Mouse (Mus musculus) embryonic facial prominence, embryonic 12.5 days (tissue): Measurements from ENCODE around the gene Rpl27. TPM values are rescaled to one million over a fixed set of nuclear protein-coding genes. Genes with fewer than 3 reads are reported as not detected.
"Not testable (repeated sequence)": the region's sequence is repeated elsewhere in the genome, so short reads cannot be mapped to it uniquely, and the experiment has no call there.

ENCODE experiments used
- ATAC-seq: fragments of 200-750 bp; cut with Nextera tagmentation; 2 replicates; pipeline ENCODE4 v1.8.0; 2017; ENCODE audit not compliant: insufficient number of reproducible peaks, insufficient read depth, low FRiP score, low TSS enrichment
- H3K27ac ChIP-seq: fragments of 300-500 bp; sonication (generic); 2 replicates; pipeline ENCODE4 v1.5.1; 2016; ENCODE audit warnings: mild to moderate bottlenecking
- H3K27me3 ChIP-seq: fragments of 300-500 bp; sonication (generic); 2 replicates; pipeline ENCODE4 v1.6.1; 2016; ENCODE audit warnings: mild to moderate bottlenecking, moderate library complexity
- H3K36me3 ChIP-seq: fragments of 300-500 bp; sonication (generic); 2 replicates; pipeline ENCODE4 v1.6.1; 2016; ENCODE audit warnings: mild to moderate bottlenecking
- H3K4me1 ChIP-seq: fragments of 300-500 bp; sonication (generic); 2 replicates; pipeline ENCODE4 v1.6.1; 2016
- H3K4me2 ChIP-seq: fragments of 300-500 bp; sonication (generic); replicated peaks from 2 replicates; pipeline ENCODE4 v1.6.1; 2016; ENCODE audit warnings: mild to moderate bottlenecking, moderate library complexity
- H3K4me3 ChIP-seq: fragments of 300-500 bp; sonication (generic); 2 replicates; pipeline ENCODE4 v1.5.1; 2016; ENCODE audit warnings: mild to moderate bottlenecking
- H3K9ac ChIP-seq: fragments of 300-500 bp; sonication (generic); 2 replicates; pipeline ENCODE4 v1.6.1; 2016; ENCODE audit warnings: mild to moderate bottlenecking, moderate library complexity
- H3K9me3 ChIP-seq: fragments of 300-500 bp; sonication (generic); 2 replicates; pipeline ENCODE4 v1.6.1; 2016; ENCODE audit warnings: mild to moderate bottlenecking, moderate library complexity
- WGBS: fragments of 180-500 bp; shearing (Covaris S2); methylation state at CpG from one replicate; pipeline ENCODE4 v1.1.7; 2016; 5-methylcytosine and 5-hydroxymethylcytosine counted together
- polyA plus RNA-seq: library from polyadenylated mRNA; unstranded; fragments of >200 nt; fragmentation: Nextera tagmentation; extraction: Ambion mirVana; gene quantifications from 2 replicates; pipeline ENCODE4 v1.2.1, GENCODE M21; 2016

Gene Rpl27
- polyA plus RNA-seq, 1 experiment from 2014 or later, result 361 TPM

DNA sequence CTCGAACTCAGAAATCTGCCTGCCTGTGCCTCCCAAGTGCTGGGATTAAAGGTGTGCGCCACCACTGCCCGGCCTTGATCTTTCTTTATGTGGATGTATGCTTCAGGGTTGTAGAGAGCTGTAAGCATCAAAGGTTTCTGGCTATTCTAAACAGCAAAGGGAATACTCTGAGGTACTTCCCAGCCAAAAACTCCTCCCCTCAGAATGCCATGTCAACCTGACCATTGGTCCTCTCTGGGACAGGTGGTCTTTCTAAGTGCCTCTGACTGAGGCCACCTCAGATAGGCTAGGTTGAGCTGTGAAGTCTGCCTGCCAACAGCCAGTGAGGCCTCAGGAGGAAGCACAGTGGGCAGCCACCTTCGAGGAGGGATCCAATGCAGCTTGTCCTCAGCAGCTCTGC lies 6.8 kb downstream of the Rpl27 start:
- Histone ChIP-seq H3K4me2 (peak overlapping the region; percentile 31), H3K27ac (no peak overlapping the region), H3K36me3 (peaks cover 22% of the 10 kb centered on the region), H3K4me1 (peaks cover 7% of the 10 kb centered on the region), H3K9me3 (no peaks in the 10 kb centered on the region), H3K4me3 (no peak overlapping the region), H3K27me3 (no peaks in the 10 kb centered on the region), H3K9ac (no peak overlapping the region)
- WGBS, result 83% methylated on average over 4 of the region's 4 CpGs
- ATAC-seq, result no peak

DNA sequence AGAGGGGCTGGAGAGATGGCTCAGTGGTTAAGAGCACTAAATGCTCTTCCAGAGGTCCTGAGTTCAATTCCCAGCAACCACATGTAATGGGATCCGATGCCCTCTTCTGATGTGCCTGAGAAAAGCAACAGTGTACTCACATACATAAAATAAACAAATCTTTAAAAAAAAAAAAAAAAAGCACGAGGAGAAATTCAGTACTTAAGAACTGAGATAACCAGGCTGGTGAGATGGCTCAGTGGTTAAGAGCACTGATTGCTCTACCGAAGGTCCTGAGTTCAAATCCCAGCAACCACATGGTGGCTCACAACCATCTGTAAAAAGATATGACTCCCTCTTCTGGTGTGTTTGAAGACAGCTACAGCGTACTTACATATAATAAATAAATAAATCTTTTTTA lies 7.5 kb downstream of the Rpl27 start:
- H3K9me3 ChIP-seq, H3K27ac ChIP-seq, ATAC-seq, H3K4me1 ChIP-seq, H3K4me3 ChIP-seq, H3K4me2 ChIP-seq, H3K27me3 ChIP-seq, H3K9ac ChIP-seq: not testable (repeated sequence)
- H3K36me3 ChIP-seq, result peaks cover 15% of the 10 kb centered on the region
- 86% methylated on average over 4 of the region's 4 CpGs for WGBS

DNA sequence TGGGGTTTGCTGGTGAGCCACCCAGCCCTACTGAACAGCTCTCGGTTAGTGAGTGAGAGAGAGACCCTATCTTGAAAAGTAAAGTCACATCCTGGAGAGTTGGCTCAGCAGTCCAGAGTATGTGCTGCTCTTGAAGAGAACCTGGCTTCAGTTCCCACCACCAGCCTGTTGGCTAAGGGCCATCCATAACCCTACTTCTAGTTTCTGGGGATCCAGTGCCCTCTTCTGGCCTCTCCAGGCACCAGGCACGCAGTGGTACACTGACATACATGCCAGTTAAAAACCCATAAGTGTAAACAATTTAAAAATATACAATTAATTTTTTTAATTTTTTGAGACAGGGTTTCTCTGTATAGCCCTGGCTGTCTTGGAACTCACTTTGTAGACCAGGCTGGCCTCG lies 8.3 kb downstream of the Rpl27 start:
- H3K4me3 ChIP-seq, result no peak overlapping the region

DNA sequence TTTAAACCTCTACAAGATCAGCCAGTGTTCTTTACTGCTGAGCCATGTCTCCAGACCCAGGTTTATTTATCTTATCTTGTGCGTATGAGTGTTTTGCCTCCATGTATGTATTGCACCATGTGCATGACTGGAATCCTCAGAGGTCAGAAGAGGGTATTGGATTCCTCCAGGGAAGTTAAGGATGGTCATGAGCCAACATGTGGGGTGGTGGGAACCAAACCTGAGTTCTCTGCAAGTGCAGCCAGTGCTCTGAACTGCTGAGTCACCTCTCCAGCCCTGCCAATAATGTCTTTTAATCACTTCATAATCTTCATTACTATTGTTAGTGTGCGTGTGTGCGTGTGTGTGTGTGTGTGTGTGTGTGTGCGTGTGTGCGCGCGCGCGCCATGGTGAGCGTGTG lies 9.4 kb downstream of the Rpl27 start:
- Histone ChIP-seq H3K9me3 (no peaks in the 10 kb centered on the region), H3K27ac (no peak overlapping the region), H3K4me2 (no peak overlapping the region), H3K9ac (no peak overlapping the region), H3K4me3 (no peak overlapping the region), H3K4me1 (0 out of 2 replicates have a peak, but pooled peaks cover 14% of the 10 kb centered on the region), H3K27me3 (no peaks in the 10 kb centered on the region), H3K36me3 (no peaks in the 10 kb centered on the region)
- ATAC-seq, result no peak
- 90% methylated on average over 10 of the region's 10 CpGs for WGBS

More for the DNA sequence above, 8.3 kb downstream of the Rpl27 start:
- 0 out of 2 replicates have a peak, but pooled peaks cover 14% of the 10 kb centered on the region for H3K4me1 ChIP-seq
- WGBS, result 85% methylated on average over 3 of the region's 3 CpGs
- H3K27ac ChIP-seq, result no peak overlapping the region
- H3K27me3 ChIP-seq, result no peaks in the 10 kb centered on the region
- H3K36me3 ChIP-seq, result peaks cover 7% of the 10 kb centered on the region
- no peaks in the 10 kb centered on the region for H3K9me3 ChIP-seq
- no peak overlapping the region for H3K9ac ChIP-seq
- H3K4me2 ChIP-seq, result no peak overlapping the region
- no peak for ATAC-seq

DNA sequence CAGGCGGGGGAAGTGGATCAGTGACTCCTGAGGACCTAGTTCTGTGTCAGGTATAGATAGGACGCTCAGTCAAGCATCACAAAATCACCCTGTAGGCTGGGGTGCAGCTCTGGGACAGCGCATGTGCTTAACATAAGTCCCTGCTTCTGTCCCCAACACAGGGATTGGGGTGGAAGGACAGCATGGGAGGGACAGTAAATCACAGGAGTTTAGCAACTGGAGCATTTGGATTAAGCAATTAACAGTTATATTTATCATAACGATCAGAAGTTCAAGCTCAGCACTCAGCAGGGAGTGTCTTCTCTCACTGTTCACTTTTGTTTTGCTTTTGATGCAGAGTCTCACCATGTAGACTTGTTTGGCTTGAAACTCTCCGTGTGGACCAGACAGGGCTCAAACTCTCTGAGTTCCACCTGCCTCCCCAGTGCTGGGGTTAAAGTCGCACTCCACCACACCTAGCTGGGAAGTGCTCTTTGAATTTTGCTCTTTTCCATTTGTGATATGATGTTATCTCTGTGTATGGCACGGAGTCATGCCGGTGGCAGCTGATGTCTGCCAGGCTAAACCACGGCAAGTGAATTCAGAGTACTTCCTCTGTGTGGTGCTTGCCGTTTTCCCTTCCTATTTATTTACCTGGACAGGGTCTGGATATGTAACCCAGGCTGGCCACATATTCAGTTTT lies 10.1 kb downstream of the Rpl27 start:
- no peak overlapping the region for H3K4me2 ChIP-seq
- H3K4me1 ChIP-seq, result 0 out of 2 replicates have a peak, but pooled peaks cover 14% of the 10 kb centered on the region
- WGBS, result 71% methylated on average over 10 of the region's 10 CpGs
- H3K27me3 ChIP-seq, result no peaks in the 10 kb centered on the region
- no peaks in the 10 kb centered on the region for H3K36me3 ChIP-seq
- H3K27ac ChIP-seq, result no peak overlapping the region
- no peak overlapping the region for H3K4me3 ChIP-seq
- no peaks in the 10 kb centered on the region for H3K9me3 ChIP-seq
- no peak overlapping the region for H3K9ac ChIP-seq
- ATAC-seq, result no peak

DNA sequence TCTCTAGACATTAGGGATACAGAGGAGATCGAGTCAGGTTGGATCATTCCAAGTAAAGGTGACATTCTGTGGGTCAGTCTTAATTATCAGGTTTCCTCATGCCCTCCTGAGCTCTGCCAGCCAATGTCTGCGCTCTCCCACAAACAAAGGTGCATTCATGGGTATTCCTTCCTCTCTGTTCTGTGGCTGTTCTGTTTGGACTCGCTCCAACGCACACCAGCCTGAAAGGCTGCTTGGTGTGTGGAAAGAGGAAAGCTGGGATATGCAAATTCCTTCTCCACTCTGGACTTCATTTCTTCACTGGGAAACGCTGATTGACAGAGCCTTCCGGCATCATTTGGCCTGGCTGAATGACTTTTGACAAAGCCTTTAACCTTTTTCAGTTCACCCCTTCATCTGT lies 12.6 kb downstream of the Rpl27 start:
- Histone ChIP-seq H3K27me3 (no peaks in the 10 kb centered on the region), H3K4me3 (no peak overlapping the region), H3K4me1 (peaks cover 12% of the 10 kb centered on the region; the same call in 1 of the 2 replicates), H3K4me2 (no peak overlapping the region), H3K27ac (0 out of 2 replicates have a peak overlapping the region, but pooled peaks have one; percentile 38), H3K9ac (no peak overlapping the region), H3K36me3 (peaks cover 4% of the 10 kb centered on the region; the same call in 1 of the 2 replicates), H3K9me3 (no peaks in the 10 kb centered on the region)
- WGBS, result 17% methylated on average over 6 of the region's 6 CpGs
- ATAC-seq, result no peak

DNA sequence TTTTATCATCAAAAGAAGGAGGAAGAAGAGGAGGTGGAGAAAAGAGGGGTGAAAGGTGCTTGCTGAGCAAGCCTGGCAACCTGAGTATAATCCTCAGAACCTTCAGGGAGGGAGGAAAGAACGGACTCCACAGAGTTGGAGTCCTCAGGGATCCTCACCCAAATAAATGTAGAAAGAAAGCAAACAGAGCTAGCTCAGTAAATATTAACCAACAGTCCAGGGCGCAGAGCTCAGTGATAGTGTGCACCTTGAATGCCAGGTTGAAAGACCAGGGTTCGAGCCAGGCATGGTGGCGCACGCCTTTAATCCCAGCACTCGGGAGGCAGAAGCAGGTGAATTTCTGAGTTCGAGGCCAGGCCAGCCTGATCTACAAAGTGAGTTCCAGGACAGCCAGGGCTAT lies 13.5 kb downstream of the Rpl27 start:
- peaks cover 16% of the 10 kb centered on the region; the same call in 1 of the 2 replicates for H3K4me1 ChIP-seq
- WGBS, result 85% methylated on average over 7 of the region's 7 CpGs
- H3K36me3 ChIP-seq, result peaks cover 13% of the 10 kb centered on the region
- H3K4me2 ChIP-seq, result no peak overlapping the region
- H3K27me3 ChIP-seq, result no peaks in the 10 kb centered on the region
- no peak overlapping the region for H3K27ac ChIP-seq
- H3K9ac ChIP-seq, result no peak overlapping the region
- H3K9me3 ChIP-seq, result no peaks in the 10 kb centered on the region
- no peak overlapping the region for H3K4me3 ChIP-seq
- no peak for ATAC-seq

DNA sequence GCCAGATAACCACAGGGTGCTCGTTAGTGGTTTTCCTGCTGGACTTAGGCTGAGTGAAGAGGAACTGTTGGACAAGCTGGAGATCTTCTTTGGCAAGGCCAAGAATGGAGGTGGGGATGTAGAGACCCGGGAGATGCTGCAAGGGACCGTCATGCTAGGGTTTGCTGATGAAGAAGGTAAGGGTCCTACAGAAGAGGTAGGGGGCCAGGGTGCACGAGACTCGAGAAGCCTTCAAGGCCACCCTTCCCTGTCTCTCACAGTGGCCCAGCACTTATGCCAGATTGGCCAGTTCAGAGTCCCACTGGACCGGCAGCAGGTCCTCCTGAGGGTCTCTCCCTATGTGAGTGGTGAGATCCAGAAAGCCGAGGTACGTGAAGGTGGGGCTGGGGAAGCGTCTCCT lies 15.5 kb downstream of the Rpl27 start:
- Histone ChIP-seq H3K9me3 (no peaks in the 10 kb centered on the region), H3K4me3 (no peak overlapping the region), H3K9ac (no peak overlapping the region), H3K4me1 (peaks cover 20% of the 10 kb centered on the region), H3K36me3 (peaks cover 21% of the 10 kb centered on the region), H3K27me3 (no peaks in the 10 kb centered on the region), H3K4me2 (no peak overlapping the region), H3K27ac (no peak overlapping the region)
- WGBS, result 88% methylated on average over 9 of the region's 9 CpGs
- no peak for ATAC-seq

DNA sequence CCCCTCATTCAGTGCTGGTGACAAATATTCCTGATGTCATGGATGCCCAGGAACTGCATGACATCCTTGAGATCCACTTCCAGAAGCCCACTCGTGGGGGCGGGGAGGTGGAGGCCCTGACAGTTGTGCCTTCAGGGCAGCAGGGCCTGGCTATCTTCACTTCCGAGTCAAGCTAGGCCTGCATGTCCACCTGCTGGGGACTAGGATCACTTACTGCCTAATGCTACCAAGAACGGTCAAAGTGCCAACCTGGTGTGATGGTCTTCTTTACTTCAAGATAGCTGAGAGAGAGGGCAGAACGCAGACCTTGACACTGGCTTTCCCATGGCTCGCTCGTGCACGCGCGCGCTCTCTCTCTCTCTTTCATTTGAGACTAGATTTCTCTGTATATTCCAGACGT lies 16.1 kb downstream of the Rpl27 start:
- H3K4me1 ChIP-seq, result peaks cover 26% of the 10 kb centered on the region
- no peak for ATAC-seq
- no peaks in the 10 kb centered on the region for H3K27me3 ChIP-seq
- no peak overlapping the region for H3K9ac ChIP-seq
- WGBS, result 82% methylated on average over 12 of the region's 12 CpGs
- H3K4me2 ChIP-seq, result no peak overlapping the region
- no peak overlapping the region for H3K4me3 ChIP-seq
- peaks cover 21% of the 10 kb centered on the region for H3K36me3 ChIP-seq
- H3K27ac ChIP-seq, result no peak overlapping the region
- H3K9me3 ChIP-seq, result no peaks in the 10 kb centered on the region

DNA sequence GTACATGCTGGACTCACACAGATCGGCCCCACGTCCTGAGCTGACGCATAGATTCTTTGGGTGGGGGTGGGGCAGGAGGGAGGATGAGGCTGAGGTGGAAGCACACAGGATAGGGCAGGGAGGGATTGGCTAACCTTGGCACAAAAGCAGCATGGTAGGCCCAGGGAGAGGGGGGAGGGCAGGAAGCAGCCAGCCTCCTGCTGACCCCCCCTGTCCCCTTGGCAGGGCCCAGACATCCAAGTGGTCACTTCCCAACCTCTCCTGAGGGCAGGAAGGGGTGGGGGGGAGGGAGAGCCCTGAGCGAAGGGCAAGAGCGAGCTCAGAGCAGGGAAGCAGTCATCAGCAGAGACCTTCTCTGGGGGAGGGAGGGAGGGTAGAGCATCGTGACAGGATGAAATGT lies 17.6 kb downstream of the Rpl27 start:
- Histone ChIP-seq H3K27me3 (no peaks in the 10 kb centered on the region), H3K27ac (no peak overlapping the region), H3K36me3 (peaks cover 21% of the 10 kb centered on the region), H3K4me1 (peaks cover 35% of the 10 kb centered on the region), H3K9me3 (no peaks in the 10 kb centered on the region), H3K9ac (no peak overlapping the region), H3K4me2 (no peak overlapping the region), H3K4me3 (no peak overlapping the region)
- no peak for ATAC-seq
- 27% methylated on average over 6 of the region's 6 CpGs for WGBS

DNA sequence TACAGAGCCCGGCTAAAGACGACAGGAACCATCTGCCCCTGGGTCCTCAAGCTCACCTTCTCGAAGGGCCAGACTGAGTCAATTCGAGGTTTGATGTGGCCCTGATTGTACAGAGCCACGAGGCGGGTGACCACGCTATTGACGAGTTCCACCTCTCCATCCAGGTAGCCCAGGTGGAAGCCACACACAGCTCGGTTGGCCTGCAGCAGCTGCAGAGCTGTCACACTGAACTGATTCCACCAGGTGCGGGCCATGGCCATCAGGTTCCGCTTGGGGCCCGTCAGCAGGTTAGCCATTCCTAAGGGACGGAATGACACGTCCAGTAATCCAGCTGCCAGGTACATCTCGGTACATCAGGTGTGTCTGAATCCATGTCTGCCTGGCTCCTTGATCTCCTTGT lies 18.2 kb downstream of the Rpl27 start:
- peaks cover 35% of the 10 kb centered on the region for H3K4me1 ChIP-seq
- H3K9ac ChIP-seq, result no peak overlapping the region; the same call in 1 of the 2 replicates
- peaks cover 21% of the 10 kb centered on the region for H3K36me3 ChIP-seq
- 84% methylated on average over 15 of the region's 15 CpGs for WGBS
- no peaks in the 10 kb centered on the region for H3K9me3 ChIP-seq
- no peak overlapping the region for H3K27ac ChIP-seq
- no peaks in the 10 kb centered on the region for H3K27me3 ChIP-seq
- H3K4me2 ChIP-seq, result no peak overlapping the region
- no peak overlapping the region for H3K4me3 ChIP-seq
- no peak for ATAC-seq

DNA sequence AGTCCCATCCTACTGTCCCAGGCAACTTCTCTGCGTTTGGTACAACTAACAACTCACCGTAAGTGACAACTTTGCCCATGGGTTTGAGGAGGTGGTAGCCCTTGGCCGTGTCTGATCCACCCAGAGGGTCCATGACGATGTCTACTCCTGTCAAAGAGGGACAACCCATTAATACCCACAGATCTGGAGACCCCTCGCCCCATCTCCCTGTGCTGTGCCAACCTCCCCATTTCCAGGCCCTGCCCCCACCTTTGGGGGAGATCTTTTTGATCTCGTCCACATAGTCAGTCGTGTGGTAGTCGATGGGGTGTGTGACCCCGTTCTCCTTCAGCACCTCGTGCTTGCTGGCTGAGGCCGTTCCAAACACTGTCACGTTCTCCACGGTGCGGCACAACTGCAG lies 20.0 kb downstream of the Rpl27 start:
- Histone ChIP-seq H3K27ac (no peak overlapping the region), H3K9ac (no peak overlapping the region), H3K27me3 (no peaks in the 10 kb centered on the region), H3K36me3 (peaks cover 21% of the 10 kb centered on the region), H3K4me2 (no peak overlapping the region), H3K9me3 (no peaks in the 10 kb centered on the region), H3K4me3 (no peak overlapping the region), H3K4me1 (peaks cover 35% of the 10 kb centered on the region)
- 84% methylated on average over 14 of the region's 14 CpGs for WGBS
- ATAC-seq, result no peak
